Mouse (Mus musculus) liver, postnatal 0 days (tissue): ENCODE data around the gene Gfer.
"Not testable (repeated sequence)": the region's sequence is repeated elsewhere in the genome, so short reads cannot be mapped to it uniquely, and the experiment has no call there.

ENCODE experiments used
- CTCF ChIP-seq: sonication (generic); IDR thresholded peaks from 2 replicates; pipeline ENCODE4 v1.5.1; 2016; ENCODE audit warnings: antibody characterized with exemption, low read depth
- EP300 ChIP-seq: IDR thresholded peaks from 2 replicates; pipeline ENCODE4 v1.6.1; 2016; ENCODE audit warnings: antibody characterized with exemption, low read depth, mild to moderate bottlenecking

- not testable (repeated sequence) for TF ChIP-seq CTCF, EP300
Observed at GRCm38 (mm10) chr17:24721383-24721955, 25.5 kb upstream of the Gfer start.
